Mouse (Mus musculus): ENCODE results near the gene Jak1. TPM values are rescaled to one million over a fixed set of nuclear protein-coding genes. Genes with fewer than 3 reads are reported as not detected.

Gene Jak1
- polyA plus RNA-seq, 1 experiment from 2014 or later = 81.7 TPM

- 74% methylated on average over 1 of the region's 1 CpGs for WGBS
- ATAC-seq (ENCODE audit: low read depth) = no peak
Observed at GRCm38 (mm10) chr4:101234753-101235152, 30.3 kb downstream of the Jak1 start.

GRCm38 (mm10) chr4:101234332-101234731 lies 30.8 kb downstream of the Jak1 start:
- no peak overlapping the region for H3K4me3 ChIP-seq (ENCODE audit: low read length)
- peaks cover 4% of the 10 kb centered on the region; the same call in 1 of the 2 replicates for H3K4me1 ChIP-seq (replicated peaks; ENCODE audit: control insufficient read depth, insufficient read depth, low read length)
- H3K4me2 ChIP-seq (ENCODE audit: low read depth, low read length) = no peak overlapping the region
- H3K9ac ChIP-seq (ENCODE audit: low read length) = no peak overlapping the region
- 38% methylated on average over 1 of the region's 1 CpGs for WGBS
- H3K9me3 ChIP-seq (ENCODE audit: control insufficient read depth, low read length) = no peaks in the 10 kb centered on the region
- no peaks in the 10 kb centered on the region for H3K36me3 ChIP-seq (ENCODE audit: control insufficient read depth, insufficient read depth, low read length)
- H3K27ac ChIP-seq (ENCODE audit: low read length) = no peak overlapping the region
- H3K27me3 ChIP-seq (ENCODE audit: control insufficient read depth, insufficient read depth, low read depth, low read length) = no peaks in the 10 kb centered on the region
- peak; percentile 84 for ATAC-seq (ENCODE audit: low read depth)

More at GRCm38 (mm10) chr4:101234753-101235152, 30.3 kb downstream of the Jak1 start:
- Histone ChIP-seq H3K36me3 (ENCODE audit: control insufficient read depth, insufficient read depth, low read length) (no peaks in the 10 kb centered on the region), H3K4me1 (replicated peaks; ENCODE audit: control insufficient read depth, insufficient read depth, low read length) (peaks cover 4% of the 10 kb centered on the region; the same call in 1 of the 2 replicates), H3K4me3 (ENCODE audit: low read length) (no peak overlapping the region), H3K27me3 (ENCODE audit: control insufficient read depth, insufficient read depth, low read depth, low read length) (no peaks in the 10 kb centered on the region), H3K9me3 (ENCODE audit: control insufficient read depth, low read length) (no peaks in the 10 kb centered on the region), H3K4me2 (ENCODE audit: low read depth, low read length) (no peak overlapping the region), H3K9ac (ENCODE audit: low read length) (no peak overlapping the region), H3K27ac (ENCODE audit: low read length) (no peak overlapping the region)

DNA sequence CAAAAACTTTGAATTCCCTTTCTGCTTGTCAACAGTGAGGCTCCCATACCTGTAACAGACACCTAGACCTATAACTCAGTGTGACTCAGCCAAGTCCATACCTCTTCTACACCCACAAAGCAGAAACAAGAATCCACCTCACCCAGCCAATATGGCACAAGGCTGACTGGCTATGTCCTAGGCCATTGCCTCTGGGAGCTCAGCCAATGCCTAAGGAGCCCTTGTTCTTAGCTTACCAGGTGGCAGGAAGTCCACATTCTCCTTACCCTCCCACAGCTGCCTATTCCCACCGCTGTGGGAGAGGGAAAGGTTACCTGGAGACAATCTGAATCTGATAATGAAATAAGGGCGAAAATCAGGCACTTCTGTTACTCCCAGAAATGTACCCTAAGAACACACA lies 34.5 kb downstream of the Jak1 start:
- Histone ChIP-seq H3K27me3 (ENCODE audit: control insufficient read depth, insufficient read depth, low read depth, low read length) (no peaks in the 10 kb centered on the region), H3K9me3 (ENCODE audit: control insufficient read depth, low read length) (no peaks in the 10 kb centered on the region), H3K27ac (ENCODE audit: low read length) (no peak overlapping the region), H3K4me1 (replicated peaks; ENCODE audit: control insufficient read depth, insufficient read depth, low read length) (peaks cover 4% of the 10 kb centered on the region; the same call in 1 of the 2 replicates), H3K4me2 (ENCODE audit: low read depth, low read length) (no peak overlapping the region), H3K9ac (ENCODE audit: low read length) (no peak overlapping the region), H3K36me3 (ENCODE audit: control insufficient read depth, insufficient read depth, low read length) (no peaks in the 10 kb centered on the region), H3K4me3 (ENCODE audit: low read length) (no peak overlapping the region)
- no peak for ATAC-seq (ENCODE audit: low read depth)
- 82% methylated on average over 2 of the region's 2 CpGs for WGBS

GRCm38 (mm10) chr4:101227398-101227797 lies 37.7 kb downstream of the Jak1 start:
- H3K4me3 ChIP-seq (ENCODE audit: low read length) = no peak overlapping the region
- H3K4me1 ChIP-seq (replicated peaks; ENCODE audit: control insufficient read depth, insufficient read depth, low read length) = no peaks in the 10 kb centered on the region
- no peak for ATAC-seq (ENCODE audit: low read depth)
- 72% methylated on average over 3 of the region's 3 CpGs for WGBS
- H3K27ac ChIP-seq (ENCODE audit: low read length) = no peak overlapping the region
- no peaks in the 10 kb centered on the region for H3K27me3 ChIP-seq (ENCODE audit: control insufficient read depth, insufficient read depth, low read depth, low read length)
- H3K9ac ChIP-seq (ENCODE audit: low read length) = no peak overlapping the region
- no peaks in the 10 kb centered on the region for H3K9me3 ChIP-seq (ENCODE audit: control insufficient read depth, low read length)
- no peak overlapping the region for H3K4me2 ChIP-seq (ENCODE audit: low read depth, low read length)
- no peaks in the 10 kb centered on the region for H3K36me3 ChIP-seq (ENCODE audit: control insufficient read depth, insufficient read depth, low read length)

DNA sequence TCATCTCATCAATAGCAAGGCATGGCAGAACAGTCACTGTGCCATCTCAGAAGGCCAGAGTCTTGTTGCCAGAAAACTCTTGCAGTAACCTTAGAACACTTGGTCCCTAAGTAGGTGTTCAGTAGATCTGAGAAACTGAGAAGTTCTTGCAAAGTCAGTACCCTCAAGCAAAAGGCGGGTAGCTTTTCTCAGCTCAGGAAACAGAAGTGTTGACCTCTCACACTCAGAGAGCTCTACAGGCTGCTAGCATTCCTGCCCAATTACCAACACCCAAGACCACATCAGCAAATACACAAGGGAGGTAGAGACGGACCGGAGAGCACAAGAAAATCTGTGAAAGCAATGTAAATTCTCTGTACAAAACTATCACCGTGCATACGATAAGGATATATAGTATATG lies 39.1 kb downstream of the Jak1 start:
- Histone ChIP-seq H3K36me3 (ENCODE audit: control insufficient read depth, insufficient read depth, low read length) (no peaks in the 10 kb centered on the region), H3K9ac (ENCODE audit: low read length) (no peak overlapping the region), H3K4me1 (replicated peaks; ENCODE audit: control insufficient read depth, insufficient read depth, low read length) (peaks cover 1% of the 10 kb centered on the region; the same call in 1 of the 2 replicates), H3K27me3 (ENCODE audit: control insufficient read depth, insufficient read depth, low read depth, low read length) (no peaks in the 10 kb centered on the region), H3K4me3 (ENCODE audit: low read length) (no peak overlapping the region), H3K9me3 (ENCODE audit: control insufficient read depth, low read length) (no peaks in the 10 kb centered on the region), H3K27ac (ENCODE audit: low read length) (no peak overlapping the region), H3K4me2 (ENCODE audit: low read depth, low read length) (no peak overlapping the region)
- 79% methylated on average over 5 of the region's 5 CpGs for WGBS
- ATAC-seq (ENCODE audit: low read depth) = no peak

DNA sequence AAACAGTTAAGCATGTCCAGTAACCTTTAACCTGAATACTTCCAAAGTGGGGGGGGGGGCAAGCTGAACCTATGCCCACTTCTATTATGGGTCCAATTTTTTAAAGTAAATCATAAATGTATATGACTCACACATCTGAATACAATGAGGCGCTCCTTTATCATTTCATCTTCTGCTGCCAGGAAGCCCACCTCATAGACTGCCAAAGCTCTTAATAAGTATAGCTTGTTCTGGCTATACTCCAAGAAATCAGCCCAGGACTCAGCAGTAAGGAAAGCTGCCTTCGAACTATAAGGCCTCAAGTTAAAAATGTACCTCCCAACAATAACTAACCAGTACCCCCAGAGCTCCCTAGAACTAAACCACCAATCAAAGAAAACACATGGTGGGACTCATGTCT lies 44.1 kb downstream of the Jak1 start:
- Histone ChIP-seq H3K27me3 (ENCODE audit: control insufficient read depth, insufficient read depth, low read depth, low read length) (no peaks in the 10 kb centered on the region), H3K27ac (ENCODE audit: low read length) (no peak overlapping the region), H3K36me3 (ENCODE audit: control insufficient read depth, insufficient read depth, low read length) (no peaks in the 10 kb centered on the region), H3K4me3 (ENCODE audit: low read length) (no peak overlapping the region), H3K4me1 (replicated peaks; ENCODE audit: control insufficient read depth, insufficient read depth, low read length) (peaks cover 11% of the 10 kb centered on the region), H3K9me3 (ENCODE audit: control insufficient read depth, low read length) (no peaks in the 10 kb centered on the region), H3K9ac (ENCODE audit: low read length) (no peak overlapping the region), H3K4me2 (ENCODE audit: low read depth, low read length) (no peak overlapping the region)
- 33% methylated on average over 2 of the region's 2 CpGs for WGBS
- ATAC-seq (ENCODE audit: low read depth) = 0 out of 2 replicates have a peak, but pooled peaks have one; percentile 49

- H3K27me3 ChIP-seq (ENCODE audit: control insufficient read depth, insufficient read depth, low read depth, low read length) = no peaks in the 10 kb centered on the region
Observed at GRCm38 (mm10) chr4:101219839-101220238, 45.2 kb downstream of the Jak1 start.

DNA sequence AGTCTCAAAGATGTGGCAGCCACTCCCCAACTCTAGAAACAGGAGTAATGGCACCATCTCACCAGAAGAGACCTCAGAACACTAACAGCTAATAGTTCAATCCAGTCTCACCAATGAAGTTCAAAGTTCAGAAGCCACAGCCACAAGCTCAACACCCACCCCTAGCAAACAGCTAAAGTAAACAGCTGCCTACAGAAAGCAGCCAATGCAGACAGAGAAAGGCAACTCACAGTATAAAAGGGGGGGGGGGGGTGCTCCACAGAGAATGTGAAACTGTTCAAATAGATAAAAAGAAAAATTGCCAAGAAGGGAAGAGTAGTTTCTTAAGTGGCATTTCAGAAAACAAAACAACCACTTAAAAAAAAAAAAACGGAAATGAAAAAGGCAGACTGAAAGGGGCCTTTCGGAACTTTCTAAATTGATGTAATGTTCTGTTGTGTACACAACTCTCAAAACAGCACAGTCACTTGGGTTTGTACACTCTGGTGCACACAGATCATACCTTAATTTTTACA lies 48.0 kb downstream of the Jak1 start:
- H3K27ac ChIP-seq (ENCODE audit: low read length) = no peak overlapping the region; the same call in 1 of the 2 replicates
- ATAC-seq (ENCODE audit: low read depth) = peak; percentile 45; the same call in 1 of the 2 replicates
- no peak overlapping the region for H3K9ac ChIP-seq (ENCODE audit: low read length)
- no peaks in the 10 kb centered on the region for H3K36me3 ChIP-seq (ENCODE audit: control insufficient read depth, insufficient read depth, low read length)
- 45% methylated on average over 2 of the region's 2 CpGs for WGBS
- H3K9me3 ChIP-seq (ENCODE audit: control insufficient read depth, low read length) = no peaks in the 10 kb centered on the region
- H3K4me2 ChIP-seq (ENCODE audit: low read depth, low read length) = no peak overlapping the region
- peaks cover 11% of the 10 kb centered on the region for H3K4me1 ChIP-seq (replicated peaks; ENCODE audit: control insufficient read depth, insufficient read depth, low read length)
- H3K4me3 ChIP-seq (ENCODE audit: low read length) = no peak overlapping the region
- no peaks in the 10 kb centered on the region for H3K27me3 ChIP-seq (ENCODE audit: control insufficient read depth, insufficient read depth, low read depth, low read length)

More at GRCm38 (mm10) chr4:101219839-101220238, 45.2 kb downstream of the Jak1 start:
- H3K9me3 ChIP-seq (ENCODE audit: control insufficient read depth, low read length) = no peaks in the 10 kb centered on the region
- no peak overlapping the region for H3K4me2 ChIP-seq (ENCODE audit: low read depth, low read length)
- no peak overlapping the region for H3K4me3 ChIP-seq (ENCODE audit: low read length)
- H3K27ac ChIP-seq (ENCODE audit: low read length) = no peak overlapping the region
- no peak overlapping the region for H3K9ac ChIP-seq (ENCODE audit: low read length)
- no peaks in the 10 kb centered on the region for H3K36me3 ChIP-seq (ENCODE audit: control insufficient read depth, insufficient read depth, low read length)
- H3K4me1 ChIP-seq (replicated peaks; ENCODE audit: control insufficient read depth, insufficient read depth, low read length) = peaks cover 11% of the 10 kb centered on the region
- 54% methylated on average over 2 of the region's 2 CpGs for WGBS
- no peak for ATAC-seq (ENCODE audit: low read depth)

DNA sequence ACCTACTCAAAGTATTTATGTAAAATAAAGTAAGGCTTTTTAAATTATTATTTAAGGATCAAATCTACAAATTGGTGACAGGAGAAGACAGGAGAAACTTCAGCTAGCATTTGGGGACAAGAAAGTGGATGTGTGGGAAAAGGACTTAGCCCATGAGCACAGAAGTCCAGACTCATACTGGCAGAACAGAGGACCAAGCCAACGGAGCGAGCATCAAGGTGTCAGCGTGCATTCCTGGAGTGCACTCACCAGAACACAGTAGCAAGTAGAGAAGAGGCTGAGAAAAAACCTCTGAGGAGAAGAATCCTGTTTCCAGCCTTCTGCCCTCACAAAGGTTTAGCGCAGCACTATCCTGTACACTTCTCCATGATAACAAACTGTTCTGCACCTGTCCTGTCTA lies 48.8 kb downstream of the Jak1 start:
- WGBS = 80% methylated on average over 4 of the region's 4 CpGs
- ATAC-seq (ENCODE audit: low read depth) = no peak
- H3K9ac ChIP-seq (ENCODE audit: low read length) = no peak overlapping the region

GRCm38 (mm10) chr4:101213477-101213876 lies 51.6 kb downstream of the Jak1 start:
- Histone ChIP-seq H3K27ac (ENCODE audit: low read length) (no peak overlapping the region), H3K9ac (ENCODE audit: low read length) (no peak overlapping the region), H3K36me3 (ENCODE audit: control insufficient read depth, insufficient read depth, low read length) (no peaks in the 10 kb centered on the region), H3K4me3 (ENCODE audit: low read length) (no peak overlapping the region), H3K27me3 (ENCODE audit: control insufficient read depth, insufficient read depth, low read depth, low read length) (no peaks in the 10 kb centered on the region), H3K9me3 (ENCODE audit: control insufficient read depth, low read length) (no peaks in the 10 kb centered on the region), H3K4me2 (ENCODE audit: low read depth, low read length) (no peak overlapping the region), H3K4me1 (replicated peaks; ENCODE audit: control insufficient read depth, insufficient read depth, low read length) (no peaks in the 10 kb centered on the region)
- ATAC-seq (ENCODE audit: low read depth) = no peak
- WGBS = 78% methylated on average over 2 of the region's 2 CpGs

More for the DNA sequence above, 48.8 kb downstream of the Jak1 start:
- no peak overlapping the region for H3K27ac ChIP-seq (ENCODE audit: low read length)
- H3K36me3 ChIP-seq (ENCODE audit: control insufficient read depth, insufficient read depth, low read length) = no peaks in the 10 kb centered on the region
- H3K4me2 ChIP-seq (ENCODE audit: low read depth, low read length) = no peak overlapping the region
- H3K9me3 ChIP-seq (ENCODE audit: control insufficient read depth, low read length) = no peaks in the 10 kb centered on the region
- H3K4me3 ChIP-seq (ENCODE audit: low read length) = no peak overlapping the region
- no peaks in the 10 kb centered on the region for H3K27me3 ChIP-seq (ENCODE audit: control insufficient read depth, insufficient read depth, low read depth, low read length)
- peaks cover 11% of the 10 kb centered on the region for H3K4me1 ChIP-seq (replicated peaks; ENCODE audit: control insufficient read depth, insufficient read depth, low read length)

Data from lung, embryonic 16.5 days (tissue).